Comparison of ENCODE assay signal across 8 mouse cellular contexts in genomic region chr11:109363191-109364133, GRCm38 (mm10). TPM values are rescaled to one million over a fixed set of nuclear protein-coding genes. Genes with fewer than 3 reads are reported as not detected.
DNase-seq lines count a peak whose midpoint lies in the region; ATAC-seq and TF ChIP-seq lines count a peak whose summit lies in the region.

No protein-coding gene starts in this region.

- no peaks in the 10 kb centered on the region for H3K9me3 ChIP-seq in ES-Bruce4 (replicated peaks; ENCODE audit: control insufficient read depth, insufficient read depth, low read length, poor library complexity, severe bottlenecking)
- no peaks in the 10 kb centered on the region for H3K9me3 ChIP-seq in forebrain, embryonic 14.5 days (replicated peaks; ENCODE audit: control insufficient read depth, low read length)
- no peaks in the 10 kb centered on the region for H3K9me3 ChIP-seq in hindbrain, embryonic 12.5 days (replicated peaks)
- H3K9me3 ChIP-seq in midbrain, embryonic 15.5 days: no peaks in the 10 kb centered on the region

- peaks cover 29% of the 10 kb centered on the region for H3K36me3 ChIP-seq in ES-Bruce4 (ENCODE audit: control insufficient read depth, insufficient read depth, low read length, poor library complexity, severe bottlenecking)
- peaks cover 26% of the 10 kb centered on the region for H3K36me3 ChIP-seq in forebrain, embryonic 14.5 days (ENCODE audit: control insufficient read depth, insufficient read depth, low read length)
- H3K36me3 ChIP-seq in hindbrain, embryonic 12.5 days: peaks cover 16% of the 10 kb centered on the region
- H3K36me3 ChIP-seq in midbrain, embryonic 15.5 days (replicated peaks): peaks cover 3% of the 10 kb centered on the region; the same call in 1 of the 2 replicates

- no peak for TF ChIP-seq CTCF in ES-Bruce4 (IDR thresholded peaks at IDR 0.05; ENCODE audit: low read depth, low read length)

- peak overlapping the region; percentile 83 for H3K4me2 ChIP-seq in forebrain, embryonic 14.5 days (ENCODE audit: low read length)
- peak overlapping the region; percentile 68 for H3K4me2 ChIP-seq in hindbrain, embryonic 12.5 days (replicated peaks)
- H3K4me2 ChIP-seq in midbrain, embryonic 15.5 days: peak overlapping the region; percentile 79

- H3K9ac ChIP-seq in ES-Bruce4 (ENCODE audit: low read depth, poor library complexity, severe bottlenecking): peak overlapping the region; percentile 88
- H3K9ac ChIP-seq in forebrain, embryonic 14.5 days (ENCODE audit: low read length): peak overlapping the region; percentile 91
- peak overlapping the region; percentile 91 for H3K9ac ChIP-seq in hindbrain, embryonic 12.5 days
- peak overlapping the region; percentile 94 for H3K9ac ChIP-seq in midbrain, embryonic 15.5 days

- H3K27me3 ChIP-seq in ES-Bruce4 (ENCODE audit: control insufficient read depth, insufficient read depth, low read length, poor library complexity, severe bottlenecking): no peaks in the 10 kb centered on the region
- H3K27me3 ChIP-seq in forebrain, embryonic 14.5 days (replicated peaks; ENCODE audit: control insufficient read depth, insufficient read depth, low read length): no peaks in the 10 kb centered on the region; the same call in 1 of the 2 replicates
- no peaks in the 10 kb centered on the region; the same call in 1 of the 2 replicates for H3K27me3 ChIP-seq in hindbrain, embryonic 12.5 days
- no peaks in the 10 kb centered on the region for H3K27me3 ChIP-seq in midbrain, embryonic 15.5 days (replicated peaks)

- TF ChIP-seq EP300 in ES-Bruce4 (IDR thresholded peaks at IDR 0.05; ENCODE audit: insufficient read depth, low read depth, low read length): no peak

- H3K27ac ChIP-seq in ES-Bruce4 (ENCODE audit: insufficient read depth, low read length): peak overlapping the region; percentile 75
- H3K27ac ChIP-seq in forebrain, embryonic 14.5 days (ENCODE audit: low read depth, low read length): peak overlapping the region; percentile 93
- peak overlapping the region; percentile 98 for H3K27ac ChIP-seq in hindbrain, embryonic 12.5 days
- peak overlapping the region; percentile 96 for H3K27ac ChIP-seq in midbrain, embryonic 15.5 days

- ATAC-seq in forebrain, embryonic 14.5 days: peak; percentile 46
- ATAC-seq in hindbrain, embryonic 12.5 days (ENCODE audit: low FRiP score): peak; percentile 62
- ATAC-seq in midbrain, embryonic 15.5 days (replicated peaks): peak; percentile 63

- DNase-seq in adrenal gland, postnatal 25 days: peak; percentile 56
- no peak for DNase-seq in forebrain, embryonic 14.5 days (ENCODE audit: low spot score)
- peak; percentile 63 for DNase-seq in liver
- peak; percentile 84 for DNase-seq in thymus, postnatal 4 days
- DNase-seq in layer of hippocampus, postnatal 25 days (ENCODE audit: extremely low spot score in 1 of 2, low spot score in 1 of 2): no peak

- 3% methylated on average over 49 of the region's 53 CpGs for WGBS in forebrain, embryonic 14.5 days
- WGBS in hindbrain, embryonic 12.5 days: 4% methylated on average over 53 of the region's 53 CpGs
- 4% methylated on average over 43 of the region's 53 CpGs for WGBS in midbrain, embryonic 15.5 days

- TF ChIP-seq POLR2A in ES-Bruce4 (IDR thresholded peaks at IDR 0.05; ENCODE audit: insufficient read depth, low read length): no peak

- peaks cover 4% of the 10 kb centered on the region for H3K4me1 ChIP-seq in ES-Bruce4 (ENCODE audit: control insufficient read depth, insufficient read depth, low read length)
- H3K4me1 ChIP-seq in forebrain, embryonic 14.5 days (ENCODE audit: control insufficient read depth, insufficient read depth, low read length): peaks cover 52% of the 10 kb centered on the region
- H3K4me1 ChIP-seq in hindbrain, embryonic 12.5 days: peaks cover 48% of the 10 kb centered on the region
- H3K4me1 ChIP-seq in midbrain, embryonic 15.5 days: peaks cover 70% of the 10 kb centered on the region

- H3K4me3 ChIP-seq in ES-Bruce4 (ENCODE audit: low read depth, low read length): peak overlapping the region; percentile 89
- H3K4me3 ChIP-seq in forebrain, embryonic 14.5 days (ENCODE audit: low read depth, low read length): peak overlapping the region; percentile 87
- peak overlapping the region; percentile 88 for H3K4me3 ChIP-seq in hindbrain, embryonic 12.5 days
- H3K4me3 ChIP-seq in midbrain, embryonic 15.5 days: peak overlapping the region; percentile 98

RNA-seq across cellular contexts. Expression of gene Gna13, which starts 0.8 kb away (rescaled TPM):
- polyA plus RNA-seq in ES-Bruce4 (2011; ENCODE audit: insufficient read depth, insufficient read length, low read depth, missing spikeins): 62.2 and 65.1 TPM in 2 replicates
- total RNA-seq in adrenal gland, postnatal 25 days (2021): 52.6 and 68.3 TPM in 2 replicates
- 13.7 and 16.3 TPM in 2 replicates for polyA plus RNA-seq in forebrain, embryonic 14.5 days (2014; fragmentation: Nextera tagmentation; extraction: Ambion mirVana)
- 21.9 and 22.9 TPM in 2 replicates for polyA plus RNA-seq in hindbrain, embryonic 12.5 days (2016; fragmentation: Nextera tagmentation; extraction: Ambion mirVana)
- polyA plus RNA-seq in midbrain, embryonic 15.5 days (2015; fragmentation: Nextera tagmentation; extraction: Ambion mirVana): 17.3 and 17.4 TPM in 2 replicates
- 10 to 100 TPM; 50.7 to 52.8 TPM for total RNA-seq in layer of hippocampus, postnatal 25 days (2021)

RNA-seq across cellular contexts. Expression of gene 9930022D16Rik, which starts 50.3 kb away (rescaled TPM):
- not detected in 2 replicates for polyA plus RNA-seq in ES-Bruce4 (2011; ENCODE audit: insufficient read depth, insufficient read length, low read depth, missing spikeins)
- total RNA-seq in adrenal gland, postnatal 25 days (2021): not detected in 2 replicates
- polyA plus RNA-seq in forebrain, embryonic 14.5 days (2014; fragmentation: Nextera tagmentation; extraction: Ambion mirVana): not detected in 2 replicates
- polyA plus RNA-seq in hindbrain, embryonic 12.5 days (2016; fragmentation: Nextera tagmentation; extraction: Ambion mirVana): not detected in 2 replicates
- not detected in 2 replicates for polyA plus RNA-seq in midbrain, embryonic 15.5 days (2015; fragmentation: Nextera tagmentation; extraction: Ambion mirVana)
- not detected for total RNA-seq in layer of hippocampus, postnatal 25 days (2021)

Comparison
In these comparisons a context has a peak if more than half of its experiments do, and no peak if none do; other contexts are left out.
1. DNase-seq: peak in adrenal gland, postnatal 25 days (single experiment), liver (single experiment) and thymus, postnatal 4 days (single experiment); none in forebrain, embryonic 14.5 days (single experiment) and layer of hippocampus, postnatal 25 days (0 of 2).
2. Peak in every context shown above with its lines, with median percentiles within 50 percentile points of each other: H3K27ac ChIP-seq, H3K4me3 ChIP-seq, H3K9ac ChIP-seq, ATAC-seq and H3K4me2 ChIP-seq.